Mouse (Mus musculus) gastrocnemius, adult 18-20 months (tissue): ENCODE results near the gene Prss27. TPM values are rescaled to one million over a fixed set of nuclear protein-coding genes. Genes with fewer than 3 reads are reported as not detected.
A peak's percentile ranks its signal among the peaks of the same experiment; 100 is the strongest.

ENCODE experiments used
- DNase-seq: peaks from one replicate; pipeline ENCODE4 v3.0.0; 2021; ENCODE audit warnings: low spot score
- long read RNA-seq, 2 experiments: library from polyadenylated mRNA; stranded (forward); transcript quantifications; one replicate each; pipeline ENCODE4 v2.0.0; 2021
- total RNA-seq, 2 experiments: library from RNA; stranded (reverse); gene quantifications; 2 replicates each; pipeline ENCODE4 v1.2.3; 2021

The Prss27 gene
- not detected for total RNA-seq
- long read RNA-seq, experiment 1, partial matches to known transcripts = 0 of 1 reads
- long read RNA-seq, experiment 1, other reads (novel, unspliced or antisense) = 1 of 1 reads
- long read RNA-seq, experiment 2 = 0 reads

GRCm38 (mm10) chr17:24037844-24038243 is at the start of gene Prss27:
Prss27 (plus strand) TSS chr17:24038144.
- DNase-seq = no peak

GRCm38 (mm10) chr17:23989802-23990201 is 48.1 kb upstream of the Prss27 start:
- no peak for DNase-seq

DNA sequence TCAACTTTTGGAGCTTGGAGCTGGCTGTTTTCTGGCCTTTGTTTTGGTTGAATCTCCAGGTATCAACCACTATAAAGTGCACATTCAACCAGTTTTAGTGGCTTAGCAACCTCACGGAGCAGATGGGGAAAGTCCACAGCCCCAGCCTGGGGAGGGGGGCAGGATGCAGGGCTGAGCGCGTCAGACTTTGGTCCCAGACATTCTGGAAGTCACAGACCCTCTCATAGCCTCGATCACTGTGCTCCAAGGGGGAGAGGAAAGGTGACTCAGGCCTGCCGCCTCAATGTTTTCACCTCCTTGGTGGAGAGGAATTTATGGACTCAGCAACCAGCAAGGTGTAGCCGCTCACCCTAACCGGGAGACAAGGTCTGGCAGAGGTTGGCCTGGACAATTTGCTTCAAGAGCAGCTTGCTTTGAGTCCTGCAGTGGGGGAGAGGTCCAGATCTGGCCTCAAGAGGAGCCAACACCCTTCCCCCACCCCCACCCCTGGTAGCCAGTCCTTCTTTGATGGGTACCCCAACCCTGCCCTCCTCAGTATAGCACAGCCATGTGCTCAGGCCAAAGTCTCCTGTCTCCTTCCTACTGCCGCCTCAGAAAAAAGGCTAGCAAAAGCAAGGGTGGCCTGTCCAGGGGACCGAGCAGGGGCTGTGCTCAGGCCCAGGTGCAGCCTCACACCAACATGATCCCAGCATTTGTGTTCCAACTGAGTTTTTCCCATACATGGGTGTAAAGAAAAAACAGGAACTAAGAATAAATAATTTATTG is 45.0 kb upstream of the Prss27 start:
- no peak for DNase-seq

DNA sequence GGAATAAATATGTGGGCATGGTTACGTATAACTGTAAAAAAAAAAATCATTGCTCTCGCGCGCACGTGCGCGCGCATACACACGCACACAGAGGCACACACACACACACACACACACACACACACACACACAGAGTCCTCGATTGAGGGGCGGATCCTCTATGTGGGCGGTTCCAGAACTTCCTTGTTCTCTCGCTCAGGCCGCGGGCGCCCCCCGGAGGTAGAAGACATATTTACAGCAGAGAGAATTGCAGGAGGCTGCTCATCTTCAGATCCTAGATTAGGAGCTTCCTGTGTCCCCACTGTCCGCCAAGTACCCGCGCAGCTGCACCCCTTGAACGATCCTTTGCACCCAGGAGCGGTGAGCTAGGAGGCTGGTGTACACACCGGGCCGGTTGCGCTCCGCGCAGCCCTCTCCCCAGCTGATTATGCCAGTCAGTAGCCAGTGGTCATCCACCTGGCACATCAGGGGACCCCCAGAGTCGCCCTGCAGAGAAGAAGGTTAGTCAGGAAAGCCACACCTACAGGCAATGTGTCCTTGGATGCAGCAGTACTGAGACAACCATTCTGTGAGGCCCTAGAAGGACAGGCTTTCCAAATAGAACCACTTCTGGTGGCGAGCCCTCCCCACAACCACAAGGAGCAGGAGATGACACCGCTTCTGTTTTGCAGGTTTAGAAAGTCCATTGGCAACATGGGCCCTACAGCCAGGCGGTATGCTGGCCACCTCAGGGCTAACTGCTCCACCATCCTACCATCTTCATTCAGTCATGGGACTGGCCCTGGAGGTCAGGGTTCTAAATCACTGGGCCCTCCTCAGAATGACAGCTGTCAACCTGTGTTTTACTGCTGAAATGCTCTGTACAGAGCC is 44.1 kb upstream of the Prss27 start:
- DNase-seq = peak; percentile 86

GRCm38 (mm10) chr17:23994667-23995066 is 43.3 kb upstream of the Prss27 start:
- no peak for DNase-seq

GRCm38 (mm10) chr17:23995421-23995820 is 42.5 kb upstream of the Prss27 start:
- DNase-seq = no peak

DNA sequence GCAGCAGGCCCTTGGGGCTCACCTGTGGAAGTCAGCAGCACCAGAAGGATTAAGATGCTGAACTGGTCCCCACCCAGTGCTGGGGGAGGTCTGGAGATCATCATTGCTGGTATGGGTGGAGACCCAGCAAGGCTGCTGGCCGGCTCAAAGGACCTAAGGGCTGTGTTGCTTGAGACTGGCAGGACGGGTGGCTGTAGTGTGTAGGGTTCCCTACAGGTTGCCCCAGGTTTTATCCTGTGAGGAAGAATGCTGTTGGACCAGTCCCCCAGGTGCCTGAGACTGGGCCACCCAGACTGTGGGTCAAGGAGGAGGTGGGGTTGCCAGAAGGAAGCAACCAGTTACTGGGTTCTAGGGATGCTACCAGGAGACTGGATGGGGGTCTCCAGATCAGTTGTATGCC is 40.0 kb upstream of the Prss27 start, which contains the start of gene Prss22:
Gene Prss22, minus strand, starts transcription at position 200 of the 400 bp plus-strand sequence.
- no peak for DNase-seq

GRCm38 (mm10) chr17:23998383-23998782 is 39.6 kb upstream of the Prss27 start:
- DNase-seq = no peak

DNA sequence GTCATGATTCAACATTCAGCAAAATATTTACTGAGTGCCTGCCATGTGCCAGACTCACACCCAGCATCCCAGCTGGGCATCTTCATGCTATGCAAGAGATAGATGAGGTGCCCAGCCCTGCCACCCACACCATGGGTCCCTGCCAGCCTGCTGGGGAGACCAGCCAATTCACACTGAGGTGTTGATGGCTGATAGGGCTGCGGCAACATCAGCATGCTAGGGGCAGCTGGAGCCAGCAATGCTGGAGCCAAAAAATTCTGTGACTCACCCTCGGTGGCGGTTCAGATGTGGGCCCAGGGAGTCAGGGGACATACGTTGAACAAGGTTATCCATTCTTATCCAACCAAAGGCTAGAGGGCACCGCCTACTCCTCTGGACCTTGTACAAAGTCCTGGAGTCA is 37.5 kb upstream of the Prss27 start:
- peak; percentile 23 for DNase-seq

- DNase-seq = no peak
Measured at GRCm38 (mm10) chr17:24004071-24004665, 33.8 kb upstream of the Prss27 start.

DNA sequence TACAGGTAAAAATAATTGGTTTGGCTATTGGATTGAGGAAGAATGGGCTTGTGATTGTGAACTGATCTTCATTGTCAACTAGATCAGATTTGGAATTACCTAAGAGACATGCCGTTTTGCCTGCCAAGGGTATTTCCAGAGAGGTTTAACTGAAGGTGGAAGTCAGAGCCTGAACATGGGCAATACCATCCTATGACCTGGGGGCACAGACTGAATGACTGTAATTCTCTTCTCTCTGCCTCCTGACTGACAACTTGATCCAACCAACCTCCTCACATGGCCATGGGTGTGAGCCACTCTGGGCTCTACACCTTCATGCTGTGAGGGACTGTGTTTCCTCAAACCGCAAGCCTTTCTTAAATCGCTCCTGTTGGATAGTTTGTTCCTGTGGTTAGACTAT is 32.9 kb upstream of the Prss27 start:
- DNase-seq = no peak

DNA sequence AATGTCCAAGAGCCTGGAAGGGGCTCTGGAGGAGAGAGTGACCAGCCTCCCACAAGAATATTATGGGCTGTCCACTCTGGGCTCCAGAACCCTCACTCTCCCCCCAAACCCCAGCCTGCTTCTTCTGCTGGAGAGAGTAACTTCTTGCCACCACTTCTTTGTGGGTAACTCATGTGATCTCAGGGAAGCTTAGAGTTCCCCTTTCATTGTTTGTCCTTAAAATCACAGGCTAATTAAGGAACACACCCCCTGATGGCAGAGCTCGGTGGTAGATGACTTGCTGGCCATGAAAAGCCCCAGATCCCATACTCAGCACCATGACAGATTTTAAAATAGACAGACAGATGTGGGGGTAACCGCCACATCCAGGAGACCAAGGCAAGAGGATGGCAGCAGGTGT is 31.0 kb upstream of the Prss27 start:
- DNase-seq = no peak

- no peak for DNase-seq
Measured at GRCm38 (mm10) chr17:24007391-24007790, 30.6 kb upstream of the Prss27 start.

GRCm38 (mm10) chr17:24008105-24008504 is 29.8 kb upstream of the Prss27 start:
- no peak for DNase-seq

- DNase-seq = no peak
Measured at GRCm38 (mm10) chr17:24009617-24010016, 28.3 kb upstream of the Prss27 start.

- no peak for DNase-seq
Measured at GRCm38 (mm10) chr17:24012921-24013320, 25.0 kb upstream of the Prss27 start.

- no peak for DNase-seq
Measured at GRCm38 (mm10) chr17:24014433-24014965, 23.4 kb upstream of the Prss27 start.

- DNase-seq = no peak
Measured at GRCm38 (mm10) chr17:24015727-24016126, 22.2 kb upstream of the Prss27 start.

- no peak for DNase-seq
Measured at GRCm38 (mm10) chr17:24020696-24021095, 17.2 kb upstream of the Prss27 start.

DNA sequence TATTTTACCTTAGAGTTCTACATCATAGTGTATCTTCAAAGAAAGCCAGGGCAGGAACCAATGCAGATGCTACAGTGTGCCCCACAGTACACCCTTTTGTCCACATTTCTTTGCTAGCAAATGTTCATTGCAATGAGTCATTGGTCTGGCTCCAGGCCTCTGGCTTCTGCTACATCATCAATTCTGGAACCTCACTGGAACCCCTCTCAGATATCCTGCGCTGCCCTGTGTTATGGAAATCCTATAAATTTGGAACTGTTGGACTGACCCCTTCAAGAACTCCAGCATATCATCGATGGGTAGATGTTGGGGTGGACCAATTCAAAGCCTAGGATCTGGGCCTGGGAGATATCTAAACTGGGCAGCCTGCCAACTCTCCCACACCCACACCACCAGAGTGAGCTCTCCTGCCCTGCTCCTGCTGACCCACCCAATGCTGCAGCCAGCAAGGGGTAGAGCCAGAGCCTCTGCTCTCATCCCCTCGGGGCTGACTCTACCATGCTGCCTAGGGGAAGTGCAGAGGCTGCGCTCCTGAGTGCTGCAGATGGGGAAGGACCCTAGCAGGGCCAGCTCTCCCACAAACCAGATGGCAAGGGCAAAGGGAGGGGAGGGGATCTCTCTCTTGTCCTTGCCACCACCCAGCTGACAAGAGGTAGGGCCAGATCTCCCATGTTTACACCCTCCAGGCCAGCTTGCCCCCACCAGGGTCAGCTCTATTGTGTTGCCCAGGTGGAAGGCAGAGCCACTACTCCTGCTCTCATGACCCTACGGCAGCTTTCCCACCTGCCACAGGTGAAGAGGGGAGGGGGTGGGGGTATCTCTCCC is 16.4 kb upstream of the Prss27 start:
- DNase-seq = peak; percentile 23

DNA sequence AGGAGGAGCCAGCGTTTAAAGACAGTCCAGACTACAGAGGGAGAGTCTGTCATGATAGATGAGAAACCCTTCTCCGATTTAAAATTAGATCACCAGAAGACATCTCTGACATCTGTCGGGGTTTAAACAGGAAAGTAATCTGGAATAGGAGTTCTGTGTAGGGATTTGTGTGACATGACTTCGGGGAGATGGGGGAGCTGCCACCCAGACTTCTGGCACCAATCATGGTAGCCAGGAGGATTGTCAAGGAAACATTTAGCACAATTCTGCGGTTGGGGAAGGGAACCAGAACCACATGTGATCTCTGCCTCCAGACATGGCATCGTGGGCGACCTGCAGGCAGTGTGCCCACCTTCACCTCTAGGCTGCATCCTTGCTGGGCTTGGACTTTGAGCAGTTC is 8.5 kb upstream of the Prss27 start:
- no peak for DNase-seq
